Mouse (Mus musculus) frontal cortex, postnatal 25 days (tissue): Measurements from ENCODE around the gene Pafah1b1.

Source experiments
- DNase-seq, 2 experiments: peaks; one replicate each; pipeline ENCODE4 v3.0.0; 2022; ENCODE audit warnings: low spot score in 2 of 2

Pafah1b1 gene

DNA sequence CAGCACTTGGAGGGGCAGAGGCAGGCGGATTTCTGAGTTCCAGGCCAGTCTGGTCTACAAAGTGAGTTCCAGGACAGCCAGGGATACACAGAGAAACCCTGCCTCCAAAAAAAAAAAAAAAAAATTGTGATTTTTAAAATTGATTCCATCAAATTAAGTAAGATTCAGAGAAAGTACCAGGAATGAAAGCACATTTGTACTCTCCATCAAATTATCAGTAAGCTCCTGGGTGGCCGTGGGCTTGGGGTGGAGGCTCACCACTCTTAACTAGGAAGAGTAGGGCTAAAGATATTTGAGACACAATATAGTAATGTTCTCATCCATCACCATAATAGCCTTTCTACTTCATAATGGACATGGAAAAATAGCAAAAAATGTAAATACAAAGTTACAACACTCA lies 3.3 kb downstream of the Pafah1b1 start:
- DNase-seq: no peak

DNA sequence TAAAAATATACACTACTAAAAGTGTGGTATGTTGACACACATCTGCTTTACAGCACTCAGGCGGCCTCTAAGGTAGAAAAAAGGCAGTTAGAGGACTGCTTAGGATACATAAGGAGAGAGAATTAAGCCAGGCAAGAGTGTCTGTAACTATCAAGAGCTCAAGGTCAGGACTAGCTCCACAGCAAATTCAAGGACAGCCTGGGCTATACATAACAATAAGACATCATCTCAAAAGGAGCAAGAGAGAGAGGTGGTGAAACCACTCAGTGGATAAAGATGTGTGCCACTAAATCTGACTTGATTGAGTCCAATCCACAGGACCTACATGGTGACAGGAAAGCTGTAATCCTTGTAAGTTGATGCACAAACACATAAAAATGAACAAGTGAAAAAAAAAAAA lies 3.8 kb downstream of the Pafah1b1 start:
- DNase-seq: no peak

DNA sequence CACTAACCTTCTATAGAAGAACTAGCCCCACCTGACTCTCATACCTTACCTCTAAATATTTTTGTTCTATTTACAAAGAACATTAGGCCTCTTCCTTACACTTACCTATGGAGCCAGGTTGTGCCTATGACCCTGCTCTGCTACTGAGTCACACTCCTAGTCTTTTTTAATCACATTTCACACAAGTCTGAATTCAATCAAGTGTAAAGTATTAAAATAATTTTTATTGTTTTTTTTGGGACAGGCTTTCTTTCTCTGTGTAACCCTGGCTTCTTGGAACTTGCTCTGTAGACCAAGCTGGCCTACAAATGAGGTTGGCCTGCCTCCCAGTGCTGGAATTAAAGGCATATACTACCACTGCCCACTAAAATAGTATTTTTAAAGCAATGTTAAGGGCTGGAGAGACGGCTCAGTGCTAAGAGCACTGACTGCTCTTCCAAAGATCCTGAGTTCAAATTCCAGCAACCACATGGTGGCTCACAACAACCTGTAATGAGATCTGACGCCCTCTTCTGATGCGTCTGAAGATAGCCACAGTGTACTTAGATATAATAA lies 8.4 kb downstream of the Pafah1b1 start:
- no peak for DNase-seq

DNA sequence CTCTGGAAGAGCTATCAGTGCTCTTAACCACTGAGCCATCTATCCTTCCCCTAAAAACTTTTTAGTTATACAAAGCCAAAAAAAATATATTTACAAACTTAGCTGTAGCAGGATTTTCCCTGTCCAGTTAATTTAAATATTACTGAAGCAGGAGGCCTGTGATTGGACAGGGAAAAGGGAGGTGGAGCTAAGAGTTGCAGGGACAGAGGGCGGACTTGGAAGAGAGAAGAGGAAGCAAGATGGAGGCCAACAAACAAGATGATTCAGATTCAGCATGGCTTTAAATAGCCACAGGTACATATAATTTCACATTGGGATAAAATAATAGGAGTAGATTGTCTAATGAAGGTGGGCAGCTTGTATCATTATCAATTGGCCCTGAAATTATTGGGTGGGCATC lies 13.8 kb downstream of the Pafah1b1 start:
- no peak for DNase-seq

DNA sequence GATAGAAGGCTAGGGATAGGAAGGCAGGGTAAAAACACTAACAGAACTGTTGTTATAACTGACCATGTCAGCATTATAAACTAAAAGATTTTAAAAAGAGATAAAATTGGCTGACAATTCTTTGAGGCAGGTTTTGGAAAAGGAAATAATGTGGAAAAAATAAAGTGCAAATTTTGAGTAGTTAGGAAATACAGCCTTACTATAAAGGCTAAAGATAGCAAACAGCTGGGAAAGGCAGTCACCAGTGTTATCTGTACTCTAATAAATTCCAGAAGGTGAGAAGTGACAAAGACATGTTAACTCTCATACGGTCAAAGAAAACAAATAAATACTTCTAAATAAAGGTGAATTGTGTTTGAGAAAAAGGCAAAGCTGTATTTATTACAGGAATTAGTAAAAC lies 15.7 kb downstream of the Pafah1b1 start:
- DNase-seq: no peak

DNA sequence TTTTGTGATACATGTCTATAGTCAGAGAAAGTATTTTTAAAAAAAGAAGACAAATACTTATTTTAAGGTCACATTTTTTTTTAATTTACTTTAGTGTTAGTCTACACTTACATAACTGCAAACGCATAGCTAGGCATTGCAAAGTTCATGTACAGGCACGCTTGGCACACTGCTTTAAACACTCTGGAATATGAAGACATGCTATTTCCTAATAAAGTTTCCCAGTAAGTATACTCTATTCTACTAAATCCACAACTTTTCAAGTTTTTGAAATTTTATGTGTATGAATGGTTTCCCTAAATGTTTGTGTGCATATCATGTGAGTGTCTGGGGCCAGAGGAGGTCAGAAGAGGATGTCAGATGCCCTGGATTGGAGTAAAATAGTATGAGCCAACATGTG lies 20.4 kb downstream of the Pafah1b1 start:
- no peak for DNase-seq

DNA sequence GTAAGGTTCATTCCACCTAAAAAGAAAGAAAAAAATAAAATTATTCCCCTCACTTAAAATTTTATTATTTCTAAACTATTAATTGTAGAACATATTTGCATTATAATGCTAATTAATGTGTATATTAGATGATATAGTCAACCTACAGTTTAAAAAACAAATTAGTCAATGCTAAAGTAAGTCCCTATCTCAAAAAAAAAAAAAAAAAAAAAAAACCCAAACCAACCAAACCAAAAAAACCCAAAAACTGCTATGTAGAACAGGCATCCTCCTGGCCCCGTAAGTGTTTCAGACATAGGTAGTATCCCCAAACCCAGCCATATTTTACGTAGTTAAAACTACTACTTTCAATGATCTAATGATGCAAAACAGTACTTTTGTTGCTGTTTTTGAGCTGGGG lies 25.0 kb downstream of the Pafah1b1 start:
- DNase-seq: no peak

DNA sequence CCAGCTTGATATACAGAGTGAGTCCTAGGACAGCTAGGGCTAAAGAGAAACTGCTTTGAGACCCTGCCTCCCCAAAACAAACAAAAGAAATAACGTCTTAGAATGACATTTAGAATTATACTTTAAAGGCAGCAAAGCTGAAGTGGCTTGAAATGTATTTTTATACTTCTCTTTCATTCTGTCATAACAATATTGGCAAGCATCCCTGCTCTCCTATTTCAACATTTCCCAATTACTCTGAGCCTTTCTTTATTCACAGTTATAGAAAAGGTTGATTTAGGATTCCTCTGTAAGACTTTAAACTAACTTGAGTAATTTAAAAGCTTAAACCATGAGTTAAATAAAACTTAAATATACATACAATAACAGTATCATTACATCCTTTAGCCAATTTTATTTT lies 32.3 kb downstream of the Pafah1b1 start:
- no peak for DNase-seq

DNA sequence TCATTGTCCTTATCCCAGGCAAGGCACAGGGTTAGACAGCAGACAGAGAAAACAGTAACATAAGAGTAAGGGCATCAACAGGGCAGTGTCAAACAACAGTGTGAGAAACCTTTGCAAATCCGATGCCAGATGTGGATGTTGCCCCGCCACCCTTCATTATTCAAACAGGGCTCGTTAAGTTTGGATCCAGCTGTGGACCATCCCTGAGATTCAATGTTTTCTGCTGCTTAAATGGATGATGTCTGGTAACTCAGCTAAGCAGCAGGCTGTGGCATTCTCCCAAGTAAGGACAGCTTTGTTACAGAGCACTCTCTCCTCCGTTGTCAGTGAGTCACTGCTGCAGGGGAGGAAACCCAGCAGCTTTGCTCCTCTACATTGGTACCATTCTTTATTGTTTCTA lies 49.3 kb downstream of the Pafah1b1 start:
- DNase-seq: no peak

DNA sequence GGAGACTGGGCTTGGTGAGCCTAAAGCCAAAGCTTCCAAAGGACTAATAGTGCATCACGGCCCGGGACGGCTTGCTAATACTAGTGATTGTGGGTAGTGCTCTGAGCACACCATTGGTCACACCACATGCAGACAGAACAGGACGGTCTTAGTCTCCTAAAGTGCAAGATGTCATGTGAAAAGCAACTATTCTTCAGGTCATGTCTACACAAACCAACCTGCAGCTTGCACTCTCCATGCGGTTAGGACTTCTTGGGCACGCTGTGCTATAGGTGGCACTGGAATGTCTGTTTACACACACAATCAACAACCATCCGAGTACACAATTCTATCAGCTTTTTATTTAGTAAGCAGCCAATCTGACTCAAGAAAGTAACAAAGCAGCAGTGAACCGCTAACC lies 49.8 kb downstream of the Pafah1b1 start:
- no peak for DNase-seq

DNA sequence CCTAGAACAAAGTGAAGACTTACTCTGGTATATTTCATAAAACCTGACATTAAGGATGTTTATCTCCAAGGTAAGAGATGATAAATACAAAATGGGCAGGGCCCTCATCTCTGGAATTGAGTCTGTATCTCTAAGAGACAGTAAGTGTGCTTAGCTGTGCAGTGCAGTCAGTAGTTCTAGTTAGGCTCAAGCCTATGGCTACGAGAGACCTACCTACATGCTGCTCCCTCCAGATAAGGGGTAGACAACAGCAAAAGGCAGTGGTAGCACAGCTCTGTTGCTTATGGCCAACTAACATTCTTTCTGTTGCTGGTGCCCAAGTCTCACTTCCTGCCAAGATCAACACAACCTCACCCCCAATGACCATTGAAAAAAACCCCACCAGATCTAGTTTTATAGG lies 50.9 kb downstream of the Pafah1b1 start:
- DNase-seq: no peak

DNA sequence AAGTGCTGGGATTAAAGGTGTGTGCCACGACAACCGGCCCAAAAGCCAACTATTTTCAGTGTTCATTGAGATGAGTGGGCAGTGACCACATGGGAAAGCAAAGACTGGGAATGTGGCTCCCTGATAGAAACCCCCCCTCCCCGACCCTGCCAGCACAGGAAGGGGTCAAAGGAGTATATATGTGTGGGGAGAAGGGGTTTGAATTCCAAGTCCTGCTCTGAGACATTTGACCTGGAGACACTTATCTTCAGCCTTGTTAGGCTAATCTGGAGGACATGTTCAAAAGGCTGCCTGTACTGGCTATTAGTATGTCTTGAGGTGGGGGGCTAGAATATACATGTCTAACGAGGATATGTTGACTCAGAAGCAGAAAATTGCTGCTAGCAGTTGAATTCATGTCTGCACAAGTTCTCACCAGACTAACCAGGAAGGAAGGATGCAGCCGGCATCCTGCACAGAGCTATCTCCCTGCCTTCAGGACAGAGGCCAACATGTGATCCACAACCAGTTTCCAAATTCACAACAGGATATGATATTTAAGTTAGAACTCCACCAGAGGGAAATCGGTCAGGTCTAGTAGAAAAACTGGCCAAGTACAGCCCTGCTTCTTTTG lies 51.5 kb downstream of the Pafah1b1 start:
- no peak for DNase-seq

DNA sequence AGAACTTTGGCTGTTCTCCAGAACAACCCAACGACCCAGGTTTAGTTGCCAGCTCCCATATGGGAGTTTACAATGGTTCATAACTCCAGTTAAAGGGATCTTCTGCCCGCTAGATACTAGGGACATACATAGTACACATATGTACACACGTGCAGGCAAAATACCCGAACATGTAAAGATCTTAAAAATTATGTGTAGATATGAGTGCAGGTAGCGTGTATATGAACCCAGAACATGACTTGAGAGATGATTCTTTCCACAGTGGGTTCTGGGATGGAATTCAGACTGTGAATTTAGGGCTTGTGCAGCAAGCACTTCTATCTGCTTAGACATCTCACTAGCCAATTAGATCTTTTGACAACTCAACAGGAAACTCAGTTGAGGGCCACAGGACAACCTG lies 52.6 kb downstream of the Pafah1b1 start:
- DNase-seq: no peak

DNA sequence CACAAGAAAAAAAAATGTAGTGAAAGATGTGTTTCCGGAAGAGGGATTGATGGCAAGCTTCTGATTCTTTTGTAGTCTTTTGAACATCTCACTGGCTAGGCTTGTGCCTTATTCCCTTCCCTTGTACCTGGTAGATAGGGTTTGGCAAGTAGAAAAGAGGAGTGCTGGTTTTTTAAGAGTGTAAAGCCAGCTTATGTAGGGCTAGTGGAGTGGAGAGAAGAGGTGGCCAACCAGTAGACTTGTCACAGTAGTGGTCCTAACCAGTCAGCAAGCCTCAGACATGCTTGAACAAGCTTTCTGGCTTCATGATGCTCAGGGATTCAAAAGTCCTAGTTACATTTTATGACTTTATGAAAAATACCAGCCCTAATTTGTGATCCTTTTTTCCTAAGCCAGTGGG lies 53.5 kb downstream of the Pafah1b1 start:
- no peak for DNase-seq

DNA sequence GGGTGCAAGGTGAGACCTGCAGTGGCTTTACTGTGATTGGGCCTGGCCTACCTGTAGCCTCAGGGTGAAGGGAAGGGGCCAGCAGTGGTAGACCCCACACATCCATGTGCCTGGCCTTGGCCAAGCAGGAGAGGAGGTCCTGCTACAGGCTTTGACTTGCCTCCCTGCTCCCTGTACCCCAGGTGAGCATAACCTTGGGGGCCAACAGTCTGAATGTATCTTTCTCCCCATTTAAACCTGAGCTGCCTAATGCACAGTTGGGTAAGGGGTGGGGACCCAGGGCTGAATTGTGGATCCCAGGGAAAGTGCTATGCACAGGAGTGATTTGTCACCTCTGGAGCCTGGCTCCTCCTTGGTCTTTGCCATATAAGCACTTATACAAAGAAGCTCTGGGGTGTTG lies 54.3 kb downstream of the Pafah1b1 start:
- no peak for DNase-seq

DNA sequence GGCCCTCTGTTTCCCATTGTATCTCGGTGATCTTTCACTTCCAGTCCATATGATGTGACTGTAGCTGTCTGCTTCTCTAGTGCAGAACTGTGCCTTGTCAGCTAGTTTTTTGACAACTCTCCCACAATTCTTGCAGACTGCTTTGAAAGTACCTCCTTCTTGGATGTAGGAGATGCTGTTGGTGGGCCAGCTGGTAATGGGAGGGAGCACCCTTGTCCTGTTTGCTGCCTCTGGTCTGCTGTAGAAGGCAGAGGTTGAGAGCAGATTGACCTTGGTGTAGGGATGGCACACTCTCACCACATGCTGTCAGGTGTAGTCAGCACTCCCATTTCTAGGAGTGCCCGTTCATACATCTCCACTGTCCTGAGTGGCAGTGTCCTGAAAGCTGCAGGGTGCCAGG lies 55.5 kb downstream of the Pafah1b1 start:
- DNase-seq: no peak

DNA sequence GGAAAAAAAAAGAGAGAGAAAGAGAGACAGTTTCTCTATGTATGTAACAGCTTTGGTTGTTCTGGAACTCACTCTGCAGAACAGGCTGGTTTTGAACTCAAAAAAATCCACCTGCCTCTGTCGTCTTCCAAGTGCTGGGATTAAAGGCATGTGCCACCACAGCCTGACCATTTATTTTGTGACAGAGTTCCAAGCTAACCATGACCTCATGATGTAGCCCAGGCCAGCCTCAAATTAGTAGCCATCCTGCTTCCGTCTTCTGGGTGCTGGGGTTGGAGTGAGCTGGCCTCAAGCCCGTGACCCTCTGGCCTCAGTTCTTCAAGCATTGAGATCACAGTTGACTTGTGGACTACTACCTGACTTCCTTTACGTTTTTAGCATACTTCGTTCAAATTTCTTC lies 56.0 kb downstream of the Pafah1b1 start:
- DNase-seq: no peak

DNA sequence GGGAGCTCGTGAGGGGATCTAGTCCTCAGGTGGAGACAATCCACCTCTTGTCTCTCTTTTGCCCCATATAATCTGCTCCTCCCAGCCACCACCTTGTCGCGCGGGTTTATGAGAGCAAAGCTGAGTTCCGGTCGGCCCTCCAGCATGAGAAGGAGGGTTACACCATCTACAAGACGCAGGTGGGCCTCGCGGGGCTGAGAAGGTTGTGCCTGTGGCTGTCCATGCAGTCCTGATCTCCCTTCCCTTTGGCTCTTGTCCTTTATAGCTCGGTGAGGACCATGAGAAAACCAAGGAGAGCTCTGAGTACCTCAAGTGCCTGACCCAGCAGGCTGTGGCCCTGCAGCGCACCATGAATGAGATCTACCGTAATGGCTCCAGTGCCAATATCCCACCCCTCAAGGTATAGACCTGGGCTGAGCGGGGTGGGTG lies 56.9 kb downstream of the Pafah1b1 start:
- DNase-seq: no peak

DNA sequence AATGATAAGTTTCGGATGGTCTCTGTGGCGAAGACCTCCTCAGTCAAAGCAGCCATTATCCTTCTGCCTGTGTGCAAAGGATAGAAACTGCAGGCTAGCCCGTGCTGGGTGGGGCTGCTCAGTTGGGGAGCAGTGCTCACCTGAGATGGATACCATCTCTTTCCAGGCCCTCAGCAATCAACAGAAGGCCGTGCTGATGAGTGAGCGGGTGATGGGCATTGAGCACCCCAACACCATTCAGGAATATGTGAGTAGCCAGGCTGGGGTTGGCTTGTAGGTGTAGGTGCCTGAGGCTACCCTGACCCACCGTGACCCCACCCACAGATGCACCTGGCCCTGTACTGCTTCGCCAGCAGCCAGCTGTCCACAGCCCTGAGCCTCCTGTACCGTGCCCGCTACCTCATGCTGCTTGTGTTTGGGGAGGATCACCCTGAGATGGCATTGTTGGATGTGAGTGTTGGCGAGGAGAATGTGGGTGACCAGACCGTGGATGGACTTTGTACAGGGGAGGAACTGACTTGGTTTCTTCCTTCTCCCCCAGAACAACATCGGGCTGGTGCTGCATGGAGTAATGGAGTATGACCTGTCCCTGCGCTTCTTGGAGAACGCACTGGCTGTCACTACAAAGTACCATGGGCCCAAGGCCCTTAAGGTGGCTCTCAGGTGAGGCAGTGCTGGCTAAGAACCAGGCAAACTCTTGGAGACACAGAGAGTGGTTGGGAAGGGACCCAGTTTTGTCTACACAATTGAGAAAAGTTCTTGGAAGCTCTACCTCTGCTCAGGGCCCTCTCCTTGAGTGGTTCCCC lies 57.5 kb downstream of the Pafah1b1 start:
- no peak for DNase-seq

DNA sequence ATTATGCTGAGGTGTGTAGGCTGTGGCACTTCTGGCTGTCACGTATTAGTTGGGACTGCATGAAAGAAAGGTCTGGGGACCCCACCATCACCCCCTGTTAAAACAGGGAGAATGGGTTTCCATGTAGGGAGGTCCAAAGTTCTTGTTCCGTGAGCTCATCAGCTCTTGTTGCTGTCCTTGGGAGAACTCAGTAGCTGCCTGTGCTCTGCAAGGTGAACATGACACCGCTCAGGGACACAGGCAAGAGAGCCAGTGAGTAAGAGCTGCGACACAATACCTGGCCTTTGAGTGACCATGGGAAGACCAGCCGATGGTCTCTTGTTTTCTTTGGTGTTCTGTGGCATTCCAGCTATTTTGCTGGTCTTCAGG lies 58.2 kb downstream of the Pafah1b1 start:
- DNase-seq: no peak

DNA sequence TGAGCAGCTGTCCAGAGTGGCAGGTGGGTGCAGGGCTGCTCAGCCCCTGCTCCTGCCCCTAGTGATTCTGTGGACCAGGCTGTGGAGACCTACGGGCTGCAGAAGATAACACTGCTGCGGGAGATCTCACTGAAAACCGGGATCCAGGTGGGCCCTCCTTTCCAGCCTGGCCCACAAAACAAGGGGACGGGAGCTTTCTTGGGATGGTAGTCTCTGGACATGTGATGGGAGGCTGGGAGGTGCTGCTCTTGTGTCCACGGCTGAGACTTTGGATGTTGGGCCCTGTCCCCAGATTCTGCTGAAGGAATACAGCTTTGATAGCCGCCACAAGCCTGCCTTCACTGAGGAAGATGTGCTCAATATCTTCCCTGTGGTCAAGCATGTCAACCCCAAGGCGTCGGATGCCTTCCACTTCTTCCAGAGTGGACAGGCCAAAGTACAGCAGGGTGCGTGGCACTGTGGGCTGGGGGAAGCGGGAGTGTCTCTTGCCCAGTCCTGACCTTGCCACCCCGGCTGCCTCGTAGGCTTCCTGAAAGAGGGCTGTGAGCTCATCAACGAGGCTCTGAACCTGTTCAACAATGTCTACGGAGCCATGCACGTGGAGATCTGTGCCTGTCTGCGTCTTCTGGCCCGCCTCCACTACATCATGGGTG lies 58.7 kb downstream of the Pafah1b1 start:
- no peak for DNase-seq

DNA sequence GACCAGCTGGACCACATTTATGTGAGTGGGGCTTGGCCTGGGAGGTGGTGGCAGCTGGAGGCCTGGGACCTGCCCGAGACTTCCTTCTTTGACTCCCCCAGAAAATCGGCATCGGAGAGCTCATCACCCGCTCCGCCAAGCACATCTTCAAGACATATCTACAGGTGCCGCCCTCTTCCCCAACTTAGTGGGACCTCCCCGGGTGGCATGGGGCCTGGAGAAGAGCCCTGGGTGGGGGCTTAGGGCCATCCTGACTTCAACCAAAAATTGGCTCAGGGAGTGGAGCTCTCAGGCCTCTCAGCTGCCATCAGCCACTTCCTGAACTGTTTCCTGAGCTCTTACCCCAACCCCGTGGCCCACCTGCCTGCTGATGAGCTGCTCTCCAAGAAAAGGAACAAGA lies 59.6 kb downstream of the Pafah1b1 start:
- peak in 1 of 2 experiments; percentile 2 for DNase-seq

DNA sequence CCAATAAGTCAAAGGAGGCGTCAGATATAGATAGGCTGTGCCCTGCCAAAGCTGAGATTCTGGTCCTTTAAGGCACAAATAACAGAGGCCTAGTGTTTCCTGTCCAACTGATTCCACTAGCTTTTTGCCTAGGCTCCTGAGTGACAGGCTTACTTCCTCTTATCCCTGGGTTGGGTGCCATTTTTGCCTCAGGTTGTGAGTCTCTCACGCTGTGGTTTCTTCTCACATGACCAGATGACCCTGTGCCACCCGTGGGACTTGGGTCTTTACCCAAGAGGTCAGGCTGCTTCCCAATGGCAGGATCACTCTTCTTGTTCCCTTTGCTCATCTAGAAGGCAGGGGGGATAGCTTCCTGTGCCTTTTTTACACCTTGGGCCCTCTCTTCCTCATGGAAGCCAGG lies 60.2 kb downstream of the Pafah1b1 start:
- DNase-seq: no peak
